Mouse (Mus musculus) monocyte, adult 59 days (primary cell): ENCODE results near the gene Pramef17. TPM values are rescaled to one million over a fixed set of nuclear protein-coding genes. Genes with fewer than 3 reads are reported as not detected.

Source experiments
- total RNA-seq, 2 experiments: library from RNA; stranded (reverse); gene quantifications; one replicate each; pipeline ENCODE4 v1.2.4; 2023

Gene Pramef17
- not detected for total RNA-seq

GRCm38 (mm10) chr4:143994269-143994668 lies at the start of gene Pramef17:
Gene Pramef17 (minus strand): TSS chr4:143994369.

GRCm38 (mm10) chr4:143966850-143967249 lies 27.3 kb downstream of the Pramef17 start, which contains the start of gene Gm13101:
Gene Gm13101 (minus strand): TSS chr4:143966950.

GRCm38 (mm10) chr4:143950916-143951315 lies 43.3 kb downstream of the Pramef17 start, which contains the start of gene Pramef25:
Gene Pramef25 (minus strand): TSS chr4:143951016.

Other genes with a start within 250 kb of the Pramef17 start
- gene Gm13023, start 205.0 kb downstream of the Pramef17 start, total RNA-seq = not detected
- not detected for gene Gm13084, start 178.3 kb downstream of the Pramef17 start, total RNA-seq
- gene Gm13103, start 147.9 kb downstream of the Pramef17 start, total RNA-seq = not detected
- gene Pramef6, start 94.0 kb downstream of the Pramef17 start, total RNA-seq = not detected
- gene Pramef25, start 43.4 kb downstream of the Pramef17 start, total RNA-seq = not detected
- not detected for gene Gm13101, start 27.4 kb downstream of the Pramef17 start, total RNA-seq
- not detected for gene Pramel4, start 64.8 kb upstream of the Pramef17 start, total RNA-seq
- not detected for gene Gm13102, start 112.1 kb upstream of the Pramef17 start, total RNA-seq
- gene Oog3, start 168.3 kb upstream of the Pramef17 start, total RNA-seq = not detected
- gene Oog2, start 196.3 kb upstream of the Pramef17 start, total RNA-seq = not detected
- gene C87977, start 218.9 kb upstream of the Pramef17 start, total RNA-seq = not detected